Mouse (Mus musculus): ENCODE data around the gene Cntnap5c. TPM values are rescaled to one million over a fixed set of nuclear protein-coding genes. Genes with fewer than 3 reads are reported as not detected.

Gene Cntnap5c
- total RNA-seq, 1 experiment from 2014 or later, result not detected

DNA sequence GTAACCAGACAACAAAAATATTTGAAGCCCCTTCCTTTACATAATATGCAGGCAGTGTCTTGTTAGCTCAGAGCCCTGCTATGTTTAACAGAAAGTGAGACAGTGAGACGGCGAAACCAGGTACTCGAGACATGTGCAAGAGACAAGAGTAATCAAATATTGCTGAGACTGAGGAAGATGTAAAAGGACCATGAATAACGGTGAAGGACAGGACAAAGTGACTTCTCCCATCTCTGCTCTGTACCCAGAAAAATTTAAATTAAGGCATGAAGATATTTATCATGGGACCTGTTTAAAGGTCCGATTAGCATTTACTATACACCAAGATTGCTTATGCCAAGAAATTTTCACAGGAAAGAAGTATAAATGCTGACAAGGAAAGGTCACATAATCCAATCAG, 233.5 kb downstream of the Cntnap5c start:
- no peak for ATAC-seq (replicated peaks; ENCODE audit: low read depth, poor library complexity, severe bottlenecking)

GRCm38 (mm10) chr17:58003322-58003721, 234.0 kb downstream of the Cntnap5c start:
- ATAC-seq (replicated peaks; ENCODE audit: low read depth, poor library complexity, severe bottlenecking), result no peak

DNA sequence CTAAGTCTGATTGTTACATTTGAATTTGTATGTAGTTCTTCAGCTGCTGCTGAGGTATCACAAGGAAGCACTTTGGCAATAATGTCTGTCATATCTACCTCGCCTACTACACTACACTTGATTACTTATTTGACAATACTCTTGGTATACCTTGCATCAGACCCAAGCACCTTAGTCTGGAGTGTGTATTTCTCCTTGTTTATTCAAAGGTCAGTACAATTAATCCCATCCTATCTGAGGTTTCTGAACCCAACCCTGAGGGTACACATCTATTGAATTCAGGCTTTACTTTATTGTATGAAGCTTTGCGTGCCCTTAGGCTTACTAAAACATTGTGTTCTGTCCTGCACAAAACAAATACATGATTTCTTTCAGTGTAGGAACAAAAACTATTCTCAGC, 235.1 kb downstream of the Cntnap5c start:
- no peak for ATAC-seq (replicated peaks; ENCODE audit: low read depth, poor library complexity, severe bottlenecking)

- no peak for ATAC-seq (replicated peaks; ENCODE audit: low read depth, poor library complexity, severe bottlenecking)
Observed at GRCm38 (mm10) chr17:58041178-58041577, 271.8 kb downstream of the Cntnap5c start.

- ATAC-seq (replicated peaks; ENCODE audit: low read depth, poor library complexity, severe bottlenecking), result no peak
Observed at GRCm38 (mm10) chr17:58045149-58045548, 275.8 kb downstream of the Cntnap5c start.

GRCm38 (mm10) chr17:58069912-58070311, 300.5 kb downstream of the Cntnap5c start:
- ATAC-seq (replicated peaks; ENCODE audit: low read depth, poor library complexity, severe bottlenecking), result no peak

GRCm38 (mm10) chr17:58082676-58083075, 313.3 kb downstream of the Cntnap5c start:
- ATAC-seq (replicated peaks; ENCODE audit: low read depth, poor library complexity, severe bottlenecking), result no peak

DNA sequence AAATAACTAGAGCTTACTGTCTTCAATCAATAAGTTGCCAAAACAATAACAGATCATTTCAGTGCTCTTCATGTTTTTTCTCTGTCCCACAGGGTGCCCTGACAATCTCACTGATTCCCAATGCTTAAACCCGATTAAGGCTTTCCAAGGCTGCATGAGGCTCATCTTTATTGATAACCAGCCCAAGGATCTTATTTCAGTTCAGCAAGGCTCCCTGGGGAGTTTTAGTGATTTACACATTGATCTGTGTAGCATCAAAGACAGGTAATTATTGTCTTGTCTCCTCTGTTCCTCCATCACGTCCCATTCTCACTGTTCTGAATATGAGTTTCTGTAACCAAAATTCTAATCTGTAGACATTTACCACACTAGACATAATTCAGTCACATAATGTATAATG, 335.1 kb downstream of the Cntnap5c start:
- ATAC-seq (replicated peaks; ENCODE audit: low read depth, poor library complexity, severe bottlenecking), result no peak

- no peak for ATAC-seq (replicated peaks; ENCODE audit: low read depth, poor library complexity, severe bottlenecking)
Observed at GRCm38 (mm10) chr17:58107901-58108300, 338.5 kb downstream of the Cntnap5c start.

GRCm38 (mm10) chr17:58108335-58108734, 339.0 kb downstream of the Cntnap5c start:
- no peak for ATAC-seq (replicated peaks; ENCODE audit: low read depth, poor library complexity, severe bottlenecking)

DNA sequence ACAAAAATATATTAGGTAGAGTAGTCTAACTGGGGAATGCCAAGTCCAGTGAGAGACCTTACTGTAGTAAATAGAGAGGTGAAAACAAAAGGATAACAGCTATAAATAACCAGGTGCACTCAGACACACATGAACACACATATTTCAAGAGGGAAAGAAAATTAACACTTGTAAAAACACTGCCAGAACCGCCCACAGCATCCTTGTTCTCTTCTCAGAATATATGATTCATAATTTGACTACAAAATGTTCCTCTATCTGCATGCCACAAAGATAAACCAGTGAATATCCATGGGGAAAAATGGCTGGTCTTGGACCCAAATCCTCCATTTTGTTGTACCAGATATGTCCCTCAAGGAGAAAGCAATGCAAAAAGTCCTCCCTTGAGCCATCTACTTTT, 417.8 kb downstream of the Cntnap5c start:
- no peak for ATAC-seq (replicated peaks; ENCODE audit: low read depth, poor library complexity, severe bottlenecking)

GRCm38 (mm10) chr17:58201148-58201547, 431.8 kb downstream of the Cntnap5c start:
- no peak for ATAC-seq (replicated peaks; ENCODE audit: low read depth, poor library complexity, severe bottlenecking)

DNA sequence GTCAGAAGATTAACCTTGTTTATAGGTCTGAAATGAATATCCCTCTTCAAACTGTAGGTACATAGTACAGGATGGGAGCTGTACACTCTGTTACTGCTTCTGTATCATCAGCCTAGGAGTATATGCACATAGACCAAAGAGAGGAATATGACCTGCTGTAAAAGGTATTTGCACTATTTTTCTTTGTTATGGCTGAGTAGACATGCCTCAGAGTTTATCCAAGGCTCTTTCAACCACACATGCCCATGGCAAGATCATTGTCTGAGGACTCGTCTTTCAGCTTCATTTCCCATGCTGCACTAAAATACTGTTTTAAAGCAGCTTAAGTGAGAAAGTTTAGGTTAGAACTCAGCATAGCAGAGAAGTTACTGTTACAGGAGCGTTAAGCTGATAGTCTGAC, 498.7 kb downstream of the Cntnap5c start:
- ATAC-seq (replicated peaks; ENCODE audit: low read depth, poor library complexity, severe bottlenecking), result no peak

DNA sequence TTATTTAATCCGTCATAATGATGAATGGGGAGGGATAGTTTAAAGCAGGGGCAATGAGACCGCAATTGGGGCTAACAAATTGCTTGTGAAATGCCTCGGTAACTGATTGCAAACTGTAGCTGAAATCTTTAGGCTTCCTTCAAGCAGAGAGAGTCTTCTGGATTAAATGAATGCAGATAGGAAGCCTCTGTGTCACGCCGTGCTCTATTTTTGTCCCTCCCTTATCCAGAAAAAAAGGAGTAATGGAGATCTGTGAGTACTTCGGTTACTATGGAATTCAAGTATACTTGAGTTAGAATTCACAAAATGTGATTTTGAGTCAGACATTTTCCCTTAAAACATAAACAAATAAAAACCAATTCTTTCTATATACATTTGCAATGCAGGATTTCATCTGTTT, 581.9 kb downstream of the Cntnap5c start:
- ATAC-seq (replicated peaks; ENCODE audit: low read depth, poor library complexity, severe bottlenecking), result no peak

DNA sequence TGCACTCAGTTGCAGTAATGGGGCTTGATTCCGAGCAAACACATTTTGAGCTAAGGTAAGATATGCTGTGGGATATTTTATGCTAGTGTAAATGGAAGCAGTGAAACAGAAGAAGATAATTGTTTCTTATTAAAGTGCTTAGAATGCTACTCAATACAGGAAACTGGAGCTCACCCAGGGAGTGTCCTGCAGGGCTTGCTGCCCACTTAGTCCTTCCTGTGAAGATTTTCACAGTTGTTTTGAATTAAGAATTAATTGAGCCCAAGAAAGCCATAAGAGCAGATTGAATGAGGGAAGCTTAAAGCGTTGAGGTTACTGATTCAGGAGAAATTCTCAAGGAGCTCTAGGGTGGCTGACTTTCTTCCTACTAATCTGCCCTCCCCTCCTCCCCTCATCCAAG, 586.9 kb downstream of the Cntnap5c start:
- ATAC-seq (replicated peaks; ENCODE audit: low read depth, poor library complexity, severe bottlenecking), result no peak

GRCm38 (mm10) chr17:58363582-58364267, 594.4 kb downstream of the Cntnap5c start:
- ATAC-seq (replicated peaks; ENCODE audit: low read depth, poor library complexity, severe bottlenecking), result no peak

DNA sequence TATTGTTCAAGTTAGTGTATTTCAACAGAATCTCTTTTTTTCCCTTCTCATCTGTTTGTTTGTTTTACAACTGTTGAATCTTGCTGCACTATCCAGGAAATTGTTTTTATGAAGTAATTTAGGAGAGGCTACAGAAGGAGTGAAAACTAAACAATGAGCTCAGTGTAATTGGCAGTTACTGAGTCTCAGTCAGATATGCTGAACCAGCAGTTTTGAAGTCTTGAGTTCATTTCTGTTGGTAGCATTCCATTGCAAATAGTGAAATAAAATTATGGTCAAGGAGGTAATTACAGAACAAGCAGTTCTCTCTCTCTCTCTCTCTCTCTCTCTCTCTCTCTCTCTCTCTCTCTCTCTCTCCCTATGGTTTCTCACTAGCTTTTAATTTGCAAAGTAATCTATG, 600.7 kb downstream of the Cntnap5c start:
- ATAC-seq (replicated peaks; ENCODE audit: low read depth, poor library complexity, severe bottlenecking), result no peak

GRCm38 (mm10) chr17:58407769-58408168, 638.4 kb downstream of the Cntnap5c start:
- no peak for ATAC-seq (replicated peaks; ENCODE audit: low read depth, poor library complexity, severe bottlenecking)

GRCm38 (mm10) chr17:58408756-58409155, 639.4 kb downstream of the Cntnap5c start:
- ATAC-seq (replicated peaks; ENCODE audit: low read depth, poor library complexity, severe bottlenecking), result no peak

DNA sequence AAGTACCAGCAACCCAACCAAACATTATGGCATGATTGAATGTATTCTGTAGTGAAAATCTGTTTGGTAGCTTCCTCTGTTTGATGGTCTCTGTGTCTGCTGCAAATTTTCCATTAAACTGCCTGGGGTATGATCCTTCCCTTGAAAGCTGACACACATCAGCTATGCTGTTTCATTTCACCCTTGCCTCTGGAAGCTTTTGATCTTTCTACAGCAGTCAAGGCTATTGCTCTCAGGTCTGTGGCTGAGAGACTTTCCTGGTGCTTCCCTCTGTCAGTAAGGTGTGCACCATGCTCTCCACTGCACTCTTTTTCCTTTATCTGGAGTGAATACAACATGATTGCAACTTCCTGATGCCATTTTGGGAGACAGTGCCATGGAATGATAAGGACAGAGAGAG, 668.1 kb downstream of the Cntnap5c start:
- no peak for ATAC-seq (replicated peaks; ENCODE audit: low read depth, poor library complexity, severe bottlenecking)

All from common myeloid progenitor, adult 5-6 weeks (primary cell).